Mouse (Mus musculus): Measurements from ENCODE around the gene Tchp.

Tchp gene

GRCm38 (mm10) chr5:114771796-114772195 lies 64.2 kb downstream of the Tchp start:
- Histone ChIP-seq H3K36me3 (ENCODE audit: control insufficient read depth, insufficient read depth, low read length, poor library complexity, severe bottlenecking) (no peaks in the 10 kb centered on the region), H3K27me3 (ENCODE audit: control insufficient read depth, insufficient read depth, low read length, poor library complexity, severe bottlenecking) (no peaks in the 10 kb centered on the region)
- DNase-seq (ENCODE audit: low read depth, low spot score): peak; percentile 29

Measured in splenic B cell, adult 2 months (primary cell).